32 mouse cellular contexts compared by ENCODE assay signal in the genomic region with DNA sequence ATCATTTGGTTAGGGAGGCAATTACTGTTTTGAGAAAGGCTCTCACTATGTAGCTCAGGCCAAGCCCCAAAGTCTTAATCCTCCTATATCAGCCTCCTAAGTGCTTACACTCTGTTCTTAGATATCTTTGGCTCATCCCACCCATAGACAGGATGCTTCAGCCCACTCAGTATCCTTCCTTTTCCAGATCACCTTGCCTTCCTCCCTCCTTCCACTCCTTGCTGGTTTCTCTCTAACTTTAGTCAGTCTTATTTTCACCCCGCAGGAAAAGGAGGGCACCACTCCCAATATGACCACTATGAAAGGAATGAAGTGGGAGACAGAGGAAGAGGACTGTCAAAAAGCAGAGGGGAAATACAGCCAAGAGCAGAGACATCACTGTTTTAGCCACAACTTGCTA. TPM values are rescaled to one million over a fixed set of nuclear protein-coding genes. Genes with fewer than 3 reads are reported as not detected.
"Had no signal": no experiment of that assay in that cellular context is flagged by ENCODE, and none has a peak within 500 bp of the region (broad histone marks: within the 10 kb centered on the region; RNA-seq: fewer than 3 reads in every experiment).

No protein-coding gene starts in this region.

- H3K36me3 ChIP-seq: limb, embryonic 10.5 days; limb, embryonic 12.5 days; limb, embryonic 13.5 days; limb, embryonic 15.5 days; liver, embryonic 12.5 days; liver, embryonic 13.5 days; liver, embryonic 15.5 days; lung, embryonic 15.5 days; midbrain, embryonic 10.5 days; midbrain, embryonic 12.5 days; midbrain, embryonic 13.5 days; midbrain, embryonic 15.5 days; neural tube, embryonic 12.5 days had no signal

- H3K4me1 ChIP-seq: liver, embryonic 15.5 days; lung, embryonic 15.5 days; midbrain, embryonic 10.5 days; midbrain, embryonic 12.5 days; midbrain, embryonic 13.5 days; midbrain, embryonic 15.5 days; neural tube, embryonic 12.5 days had no signal

- H3K4me3 ChIP-seq: limb, embryonic 10.5 days; limb, embryonic 12.5 days; limb, embryonic 13.5 days; limb, embryonic 15.5 days; liver, embryonic 12.5 days; liver, embryonic 13.5 days; liver, embryonic 15.5 days; lung, embryonic 15.5 days; megakaryocyte, embryonic 14.5 days; midbrain, embryonic 10.5 days; midbrain, embryonic 12.5 days; midbrain, embryonic 13.5 days; midbrain, embryonic 15.5 days; myocyte; neural tube, embryonic 12.5 days had no signal

- H3K9ac ChIP-seq: limb, embryonic 12.5 days; limb, embryonic 13.5 days; limb, embryonic 15.5 days; liver, embryonic 12.5 days; liver, embryonic 13.5 days; liver, embryonic 14.5 days; liver, embryonic 15.5 days; liver, postnatal 0 days; lung, embryonic 14.5 days; lung, embryonic 15.5 days; midbrain, embryonic 12.5 days; midbrain, embryonic 13.5 days; midbrain, embryonic 15.5 days; neural tube, embryonic 12.5 days had no signal

- ATAC-seq: liver, embryonic 12.5 days; liver, postnatal 0 days; lung, postnatal 0 days; midbrain, embryonic 13.5 days; midbrain, embryonic 15.5 days; midbrain, embryonic 16.5 days had no signal

- DNase-seq: left cerebral cortex, postnatal 4 days; liver; liver, embryonic 13.5 days; liver, postnatal 0 days; lung, adult 18-20 months; lung, adult 2 months; lung, embryonic 14.5 days; lung, postnatal 10 days; lung, postnatal 14 days; lung, postnatal 36 days; lung, postnatal 4 days; midbrain, embryonic 14.5 days had no signal

- H3K9me3 ChIP-seq: limb, embryonic 10.5 days; limb, embryonic 12.5 days; limb, embryonic 13.5 days; limb, embryonic 15.5 days; liver, embryonic 12.5 days; liver, embryonic 13.5 days; liver, embryonic 15.5 days; lung, embryonic 15.5 days; midbrain, embryonic 10.5 days; midbrain, embryonic 12.5 days; midbrain, embryonic 13.5 days; midbrain, embryonic 15.5 days; neural tube, embryonic 12.5 days had no signal

- H3K27ac ChIP-seq: limb, embryonic 10.5 days; limb, embryonic 12.5 days; limb, embryonic 13.5 days; limb, embryonic 15.5 days; liver, embryonic 12.5 days; liver, embryonic 13.5 days; liver, embryonic 14.5 days; liver, embryonic 15.5 days; lung, embryonic 15.5 days; macrophage; midbrain, embryonic 10.5 days; midbrain, embryonic 12.5 days; midbrain, embryonic 13.5 days; midbrain, embryonic 15.5 days; neural tube, embryonic 12.5 days had no signal

- H3K4me2 ChIP-seq: limb, embryonic 12.5 days; limb, embryonic 13.5 days; limb, embryonic 15.5 days; liver, embryonic 11.5 days; liver, embryonic 12.5 days; liver, embryonic 13.5 days; liver, embryonic 15.5 days; lung, embryonic 14.5 days; lung, embryonic 15.5 days; midbrain, embryonic 11.5 days; midbrain, embryonic 12.5 days; midbrain, embryonic 13.5 days; midbrain, embryonic 15.5 days; neural tube, embryonic 12.5 days had no signal

- H3K27me3 ChIP-seq: limb, embryonic 12.5 days; limb, embryonic 13.5 days; limb, embryonic 15.5 days; liver, embryonic 12.5 days; liver, embryonic 13.5 days; liver, embryonic 15.5 days; lung, embryonic 15.5 days; midbrain, embryonic 12.5 days; midbrain, embryonic 13.5 days; midbrain, embryonic 15.5 days; neural tube, embryonic 12.5 days had no signal

RNA-seq across cellular contexts. Expression of a gene that starts 2.2 kb away (rescaled TPM):
- polyA plus RNA-seq: myocyte had no signal
